Mouse (Mus musculus) liver, embryonic 14.5 days (tissue): Measurements from ENCODE around the gene Medag. TPM values are rescaled to one million over a fixed set of nuclear protein-coding genes. Genes with fewer than 3 reads are reported as not detected.

Experiments
- ATAC-seq: fragments of 200-750 bp; cut with Nextera tagmentation; 2 replicates; pipeline ENCODE4 v1.8.0; 2017; ENCODE audit warnings: moderate number of reproducible peaks, mild to moderate bottlenecking, moderate library complexity; ENCODE audit not compliant: insufficient read depth
- DNase-seq, 3 experiments: peaks; one replicate each; pipeline ENCODE4 v3.0.0-alpha.2; 2012 to 2013; ENCODE audit warnings: low read depth in 3 of 3, low spot score in 3 of 3
- H3K27ac ChIP-seq: fragments of 300-500 bp; sonication (generic); 2 replicates; pipeline ENCODE4 v1.5.1; 2014; ENCODE audit warnings: moderate library complexity, mild to moderate bottlenecking, control low read depth, inconsistent platforms
- H3K27me3 ChIP-seq: fragments of 300-500 bp; sonication (generic); 2 replicates; pipeline ENCODE4 v1.6.1; 2014; ENCODE audit warnings: mild to moderate bottlenecking, low read length, moderate library complexity; ENCODE audit not compliant: control insufficient read depth, insufficient read depth
- H3K36me3 ChIP-seq: fragments of 300-500 bp; sonication (generic); replicated peaks from 2 replicates; pipeline ENCODE4 v1.6.1; 2014; ENCODE audit warnings: low read depth; ENCODE audit not compliant: control insufficient read depth, insufficient read depth
- H3K4me1 ChIP-seq, 2 experiments: fragments of 200-500 bp in 1 of 2; fragments of 300-500 bp in 1 of 2; sonication (generic) in 1 of 2; replicated peaks; 2 replicates each; pipeline ENCODE4 v1.6.1; 2012 to 2014; ENCODE audit warnings: antibody characterized with exemption in 1 of 2, inconsistent platforms in 1 of 2, low read length in 1 of 2; ENCODE audit not compliant: control insufficient read depth in 2 of 2, insufficient read depth in 2 of 2
- H3K4me2 ChIP-seq: fragments of 300-500 bp; sonication (generic); 2 replicates; pipeline ENCODE4 v1.6.1; 2014; ENCODE audit warnings: low read depth, mild to moderate bottlenecking, control low read depth, moderate library complexity
- H3K4me3 ChIP-seq, 2 experiments: fragments of 200-500 bp in 1 of 2; fragments of 300-500 bp in 1 of 2; sonication (generic) in 1 of 2; 2 replicates each; pipeline ENCODE4 v1.5.1; 2012 to 2014; ENCODE audit warnings: low read depth in 2 of 2, low read length in 2 of 2, mild to moderate bottlenecking in 2 of 2, control low read depth in 1 of 2, inconsistent platforms in 1 of 2, moderate library complexity in 1 of 2; ENCODE audit not compliant: insufficient read depth in 1 of 2
- H3K9ac ChIP-seq: fragments of 300-500 bp; sonication (generic); replicated peaks from 2 replicates; pipeline ENCODE4 v1.6.1; 2014; ENCODE audit warnings: mild to moderate bottlenecking, control low read depth, moderate library complexity
- H3K9me3 ChIP-seq: fragments of 300-500 bp; sonication (generic); 2 replicates; pipeline ENCODE4 v1.6.1; 2016; ENCODE audit warnings: low read length, mixed read lengths; ENCODE audit not compliant: control insufficient read depth
- CTCF ChIP-seq: IDR thresholded peaks from 2 replicates; pipeline ENCODE4 v1.5.1; 2016; ENCODE audit warnings: antibody characterized with exemption, low read depth, control low read depth
- EP300 ChIP-seq: IDR thresholded peaks from 2 replicates; pipeline ENCODE4 v1.6.1; 2016; ENCODE audit warnings: antibody characterized with exemption, low read depth
- WGBS: fragments of 180-500 bp; shearing (Covaris S2); extraction: QIAGEN DNeasy Blood & Tissue Kit; methylation state at CpG from one replicate; pipeline ENCODE4 v1.1.7; 2014; ENCODE audit not compliant: insufficient replicate concordance; 5-methylcytosine and 5-hydroxymethylcytosine counted together
- polyA plus RNA-seq, 2 experiments: library from polyadenylated mRNA; depleted of rRNA in 1 of 2; stranded (reverse) in 1 of 2; unstranded in 1 of 2; fragments of >200 nt; fragmentation: Nextera tagmentation in 1 of 2; extraction: Ambion mirVana in 1 of 2; gene quantifications; 2 replicates each; pipeline versions ENCODE4 v1.2.1 to v1.2.3; 2012 to 2014

Gene Medag
- polyA plus RNA-seq (2012; rRNA removed), result 0.13 and 0.18 TPM in 2 replicates
- polyA plus RNA-seq (2014; fragmentation: Nextera tagmentation; extraction: Ambion mirVana), result 0.04 and 0.27 TPM in 2 replicates

GRCm38 (mm10) chr5:149411509-149412193 is at the start of gene Medag:
Gene Medag, plus strand, starts transcription at chr5:149411749.
- no peaks in the 10 kb centered on the region for H3K9me3 ChIP-seq
- DNase-seq (no peak), ATAC-seq (no peak)
- H3K27me3 ChIP-seq, result peaks cover 5% of the 10 kb centered on the region
- H3K36me3 ChIP-seq, result no peaks in the 10 kb centered on the region
- 11% methylated on average over 38 of the region's 38 CpGs for WGBS
- TF ChIP-seq CTCF, result no peak
- no peak for TF ChIP-seq EP300
- no peak within 1 kb of the TSS for H3K9ac ChIP-seq
- H3K27ac ChIP-seq, result no peak within 1 kb of the TSS
- H3K4me1 ChIP-seq, result no peaks in the 10 kb centered on the region; a peak in 1 of 4 replicates
- H3K4me2 ChIP-seq, result peak within 1 kb of the TSS; percentile 11; the same call in 1 of the 2 replicates
- 0 out of 4 replicates have a peak within 1 kb of the TSS, but pooled peaks of 1 of the 2 experiments have one; percentile 3 for H3K4me3 ChIP-seq

- WGBS, result 58% methylated on average over 3 of the region's 3 CpGs
- Histone ChIP-seq H3K4me3 (no peak overlapping the region), H3K36me3 (no peaks in the 10 kb centered on the region), H3K9me3 (no peaks in the 10 kb centered on the region), H3K4me2 (no peak overlapping the region), H3K27ac (no peak overlapping the region), H3K27me3 (no peaks in the 10 kb centered on the region), H3K4me1 (no peaks in the 10 kb centered on the region), H3K9ac (no peak overlapping the region)
- ATAC-seq (no peak), DNase-seq (no peak)
- TF ChIP-seq CTCF (no peak), EP300 (no peak)
Observed at GRCm38 (mm10) chr5:149362626-149363025, 48.9 kb upstream of the Medag start.

GRCm38 (mm10) chr5:149363903-149364755 is 47.4 kb upstream of the Medag start:
- Histone ChIP-seq H3K27ac (no peak overlapping the region), H3K4me1 (no peaks in the 10 kb centered on the region), H3K9me3 (no peaks in the 10 kb centered on the region), H3K27me3 (no peaks in the 10 kb centered on the region), H3K4me2 (no peak overlapping the region), H3K4me3 (no peak overlapping the region), H3K36me3 (no peaks in the 10 kb centered on the region), H3K9ac (no peak overlapping the region)
- ATAC-seq, result no peak
- TF ChIP-seq EP300 (no peak), CTCF (no peak)
- DNase-seq, result no peak
- WGBS, result 51% methylated on average over 16 of the region's 16 CpGs

- TF ChIP-seq CTCF (no peak), EP300 (no peak)
- Histone ChIP-seq H3K27ac (no peak overlapping the region), H3K9ac (no peak overlapping the region), H3K4me2 (no peak overlapping the region), H3K27me3 (no peaks in the 10 kb centered on the region), H3K4me1 (no peaks in the 10 kb centered on the region), H3K36me3 (no peaks in the 10 kb centered on the region), H3K9me3 (no peaks in the 10 kb centered on the region), H3K4me3 (no peak overlapping the region)
- DNase-seq, result no peak
- 48% methylated on average over 2 of the region's 2 CpGs for WGBS
- ATAC-seq, result no peak
Observed at GRCm38 (mm10) chr5:149367011-149367410, 44.5 kb upstream of the Medag start.
